Mouse (Mus musculus) hindbrain, embryonic 10.5 days (tissue): Measurements from ENCODE around the gene Apoh. TPM values are rescaled to one million over a fixed set of nuclear protein-coding genes. Genes with fewer than 3 reads are reported as not detected.
A peak's percentile ranks its signal among the peaks of the same experiment; 100 is the strongest.

Experiments used
- DNase-seq: peaks from one replicate; pipeline ENCODE4 v3.0.0-alpha.2; 2017; ENCODE audit warnings: low spot score
- H3K27ac ChIP-seq: fragments of 300-500 bp; sonication (generic); 2 replicates; pipeline ENCODE4 v1.5.1; 2016; ENCODE audit warnings: mild to moderate bottlenecking, moderate library complexity
- H3K27me3 ChIP-seq: fragments of 300-500 bp; sonication (generic); 2 replicates; pipeline ENCODE4 v1.6.1; 2016; ENCODE audit warnings: mild to moderate bottlenecking; ENCODE audit not compliant: poor library complexity, insufficient read depth, severe bottlenecking
- H3K36me3 ChIP-seq: fragments of 300-500 bp; sonication (generic); 2 replicates; pipeline ENCODE4 v1.6.1; 2016; ENCODE audit warnings: mild to moderate bottlenecking, moderate library complexity
- H3K4me1 ChIP-seq: fragments of 300-500 bp; sonication (generic); replicated peaks from 2 replicates; pipeline ENCODE4 v1.6.1; 2016; ENCODE audit warnings: mild to moderate bottlenecking
- H3K4me3 ChIP-seq: fragments of 300-500 bp; sonication (generic); 2 replicates; pipeline ENCODE4 v1.5.1; 2016; ENCODE audit warnings: mild to moderate bottlenecking, moderate library complexity
- H3K9me3 ChIP-seq: fragments of 300-500 bp; sonication (generic); 2 replicates; pipeline ENCODE4 v1.6.1; 2016; ENCODE audit warnings: mild to moderate bottlenecking, moderate library complexity
- WGBS: fragments of 180-500 bp; shearing (Covaris S2); methylation state at CpG from one replicate; pipeline ENCODE4 v1.1.7; 2016; 5-methylcytosine and 5-hydroxymethylcytosine counted together
- polyA plus RNA-seq: library from polyadenylated mRNA; unstranded; fragments of >200 nt; fragmentation: Nextera tagmentation; extraction: Ambion mirVana; gene quantifications from 2 replicates; pipeline ENCODE4 v1.2.1, GENCODE M21; 2016

The Apoh gene
- polyA plus RNA-seq, 1 experiment from 2014 or later = not detected

DNA sequence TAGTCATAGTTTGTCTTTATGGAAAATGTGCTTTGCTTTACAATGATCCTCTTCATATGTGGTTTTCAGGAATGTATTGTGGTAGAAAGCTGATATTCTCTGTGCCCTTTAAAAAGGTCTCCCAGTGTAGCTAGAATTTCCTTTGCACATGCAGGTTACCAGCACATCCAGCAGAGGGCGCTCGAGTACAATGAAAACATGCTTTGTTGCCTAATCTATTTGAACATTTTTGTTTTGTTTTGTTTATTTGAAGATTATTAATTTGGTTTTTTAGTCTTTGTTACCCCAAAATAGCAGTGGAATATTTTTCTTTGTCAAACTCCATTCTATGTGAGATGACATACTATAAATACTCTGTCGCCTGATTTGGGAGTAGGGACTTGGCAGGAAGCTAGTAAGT is 106.7 kb downstream of the Apoh start:
- no peak overlapping the region for H3K27ac ChIP-seq
- H3K36me3 ChIP-seq = peaks cover 6% of the 10 kb centered on the region
- 0 out of 2 replicates have a peak, but pooled peaks cover 8% of the 10 kb centered on the region for H3K9me3 ChIP-seq
- no peak overlapping the region for H3K4me3 ChIP-seq
- peak; percentile 71 for DNase-seq
- WGBS = 32% methylated on average over 3 of the region's 3 CpGs
- H3K4me1 ChIP-seq = no peaks in the 10 kb centered on the region
- no peaks in the 10 kb centered on the region for H3K27me3 ChIP-seq

GRCm38 (mm10) chr11:108459599-108459998 is 116.4 kb downstream of the Apoh start:
- DNase-seq = no peak
- H3K4me1 ChIP-seq = no peaks in the 10 kb centered on the region

More at GRCm38 (mm10) chr11:108459599-108459998, 116.4 kb downstream of the Apoh start:
- Histone ChIP-seq H3K27ac (no peak overlapping the region), H3K4me3 (no peak overlapping the region), H3K9me3 (peaks cover 6% of the 10 kb centered on the region; the same call in 1 of the 2 replicates), H3K36me3 (peaks cover 13% of the 10 kb centered on the region; the same call in 1 of the 2 replicates), H3K27me3 (no peaks in the 10 kb centered on the region)
- 87% methylated on average over 3 of the region's 3 CpGs for WGBS

Other genes with a start within 250 kb of the Apoh start
- 1.7 and 3.4 TPM in 2 replicates for gene Prkca, start 574 bp downstream of the Apoh start, polyA plus RNA-seq
- gene Cep112, start 81.8 kb downstream of the Apoh start, polyA plus RNA-seq = 10.1 and 11.3 TPM in 2 replicates